Mouse (Mus musculus) layer of hippocampus, adult 9-10 months (tissue): ENCODE measurements around the gene Vmn1r124.
"Not testable (repeated sequence)": the region's sequence is repeated elsewhere in the genome, so short reads cannot be mapped to it uniquely, and the experiment has no call there.

Experiments used
- DNase-seq: peaks from one replicate; pipeline ENCODE4 v3.0.0; 2022; ENCODE audit warnings: low spot score

Gene Vmn1r124

GRCm38 (mm10) chr7:21260517-21260916 lies at the start of gene Vmn1r124:
TSS of gene Vmn1r124 (minus strand) at chr7:21260617.
- not testable (repeated sequence) for DNase-seq

- DNase-seq: not testable (repeated sequence)
These were observed 41.0 kb upstream of the Vmn1r124 start, which contains the start of gene Vmn1r126 for GRCm38 (mm10) chr7:21301367-21301766. TSS of gene Vmn1r126 (minus strand) at chr7:21301467.

- DNase-seq: not testable (repeated sequence)
These were observed 11.5 kb upstream of the Vmn1r124 start, which contains the start of gene Vmn1r125 for GRCm38 (mm10) chr7:21271879-21272278. TSS of gene Vmn1r125 (plus strand) at chr7:21272179.
